Comparison of ENCODE assay signal across 10 mouse cellular contexts in the genomic region with DNA sequence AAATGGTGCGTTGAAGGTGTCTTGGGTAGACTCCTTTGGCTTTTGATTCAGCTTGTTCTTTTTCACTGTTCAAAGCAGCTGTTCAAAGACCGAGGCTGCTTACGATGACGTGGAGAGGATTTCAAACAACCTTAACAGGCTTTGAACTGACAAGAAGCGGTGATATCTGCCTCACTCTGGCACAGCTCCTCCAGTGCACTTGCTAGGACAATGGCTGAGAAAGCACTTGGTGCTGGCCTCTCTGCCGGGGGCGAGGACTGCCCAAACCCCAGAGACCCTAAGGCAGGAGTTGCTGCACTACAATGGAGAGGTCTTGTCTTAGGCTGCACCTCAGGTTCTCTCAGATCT. TPM values are rescaled to one million over a fixed set of nuclear protein-coding genes. Genes with fewer than 3 reads are reported as not detected.
DNase-seq lines count a peak whose midpoint lies in the region; ATAC-seq and TF ChIP-seq lines count a peak whose summit lies in the region.
"Had no signal": no experiment of that assay in that cellular context is flagged by ENCODE, and none has a peak within 500 bp of the region (broad histone marks: within the 10 kb centered on the region; RNA-seq: fewer than 3 reads in every experiment).

No protein-coding gene starts in this region.

- no peaks in the 10 kb centered on the region for H3K36me3 ChIP-seq in intestine, embryonic 14.5 days (ENCODE audit: control insufficient read depth, insufficient read depth, low read length)
- no peaks in the 10 kb centered on the region for H3K36me3 ChIP-seq in intestine, postnatal 0 days (ENCODE audit: control insufficient read depth, insufficient read depth)
- H3K36me3 ChIP-seq in embryonic facial prominence, embryonic 14.5 days (ENCODE audit: control insufficient read depth, insufficient read depth, low read length) = no peaks in the 10 kb centered on the region
- H3K36me3 ChIP-seq in limb, embryonic 10.5 days = no peaks in the 10 kb centered on the region
- no peaks in the 10 kb centered on the region for H3K36me3 ChIP-seq in neural tube, embryonic 13.5 days
- H3K36me3 ChIP-seq in kidney, embryonic 16.5 days (ENCODE audit: insufficient read depth, low read length) = no peaks in the 10 kb centered on the region
- H3K36me3 ChIP-seq: stomach, embryonic 15.5 days had no signal

- H3K4me1 ChIP-seq in intestine, embryonic 14.5 days (replicated peaks; ENCODE audit: control insufficient read depth, insufficient read depth, low read length) = peaks cover 14% of the 10 kb centered on the region; the same call in 1 of the 2 replicates
- no peaks in the 10 kb centered on the region; the same call in none of the 2 replicates for H3K4me1 ChIP-seq in intestine, postnatal 0 days (replicated peaks; ENCODE audit: control insufficient read depth, insufficient read depth, low read length)
- peaks cover 9% of the 10 kb centered on the region; the same call in 1 of the 2 replicates for H3K4me1 ChIP-seq in embryonic facial prominence, embryonic 14.5 days (ENCODE audit: control insufficient read depth, insufficient read depth, low read length)
- peaks cover 53% of the 10 kb centered on the region for H3K4me1 ChIP-seq in limb, embryonic 10.5 days
- H3K4me1 ChIP-seq in neural tube, embryonic 13.5 days (replicated peaks) = peaks cover 53% of the 10 kb centered on the region
- peaks cover 39% of the 10 kb centered on the region for H3K4me1 ChIP-seq in kidney, embryonic 16.5 days (ENCODE audit: insufficient read depth, low read length)

- H3K4me3 ChIP-seq in intestine, embryonic 14.5 days (ENCODE audit: low read depth, low read length) = 0 out of 2 replicates have a peak overlapping the region, but pooled peaks have one; percentile 1
- no peak overlapping the region for H3K4me3 ChIP-seq in intestine, postnatal 0 days (ENCODE audit: low read depth, low read length)
- H3K4me3 ChIP-seq in embryonic facial prominence, embryonic 14.5 days (ENCODE audit: low read depth, low read length) = peak overlapping the region; percentile 19; the same call in 1 of the 2 replicates
- H3K4me3 ChIP-seq in limb, embryonic 10.5 days = no peak overlapping the region
- H3K4me3 ChIP-seq in neural tube, embryonic 13.5 days = peak overlapping the region; percentile 87
- H3K4me3 ChIP-seq in kidney, embryonic 16.5 days (ENCODE audit: low read length) = no peak overlapping the region
- H3K4me3 ChIP-seq: stomach, embryonic 15.5 days had no signal

- no peaks in the 10 kb centered on the region for H3K9me3 ChIP-seq in intestine, embryonic 14.5 days (ENCODE audit: control insufficient read depth, low read length)
- H3K9me3 ChIP-seq in intestine, postnatal 0 days (ENCODE audit: control insufficient read depth) = no peaks in the 10 kb centered on the region
- H3K9me3 ChIP-seq in embryonic facial prominence, embryonic 14.5 days (ENCODE audit: control insufficient read depth, low read length) = no peaks in the 10 kb centered on the region
- no peaks in the 10 kb centered on the region for H3K9me3 ChIP-seq in limb, embryonic 10.5 days (replicated peaks)
- H3K9me3 ChIP-seq in neural tube, embryonic 13.5 days = no peaks in the 10 kb centered on the region
- no peaks in the 10 kb centered on the region for H3K9me3 ChIP-seq in kidney, embryonic 16.5 days (ENCODE audit: low read length)
- H3K9me3 ChIP-seq: stomach, embryonic 15.5 days had no signal

- peaks cover 99% of the 10 kb centered on the region for H3K27me3 ChIP-seq in intestine, embryonic 14.5 days (replicated peaks; ENCODE audit: control insufficient read depth, insufficient read depth, low read length)
- H3K27me3 ChIP-seq in intestine, postnatal 0 days (replicated peaks; ENCODE audit: control insufficient read depth, insufficient read depth, low read length) = peaks cover 91% of the 10 kb centered on the region
- H3K27me3 ChIP-seq in embryonic facial prominence, embryonic 14.5 days (replicated peaks; ENCODE audit: control insufficient read depth, insufficient read depth, low read length) = peaks cover 99% of the 10 kb centered on the region
- peaks cover 100% of the 10 kb centered on the region for H3K27me3 ChIP-seq in limb, embryonic 10.5 days (ENCODE audit: low read depth, poor library complexity, severe bottlenecking)
- peaks cover 28% of the 10 kb centered on the region; the same call in 1 of the 2 replicates for H3K27me3 ChIP-seq in neural tube, embryonic 13.5 days
- peaks cover 94% of the 10 kb centered on the region for H3K27me3 ChIP-seq in kidney, embryonic 16.5 days (ENCODE audit: insufficient read depth, low read length)

- TF ChIP-seq CTCF in intestine, postnatal 0 days (IDR thresholded peaks at IDR 0.05; ENCODE audit: low read depth) = no peak

- H3K27ac ChIP-seq in intestine, embryonic 14.5 days (ENCODE audit: low read depth) = no peak overlapping the region
- no peak overlapping the region for H3K27ac ChIP-seq in intestine, postnatal 0 days (ENCODE audit: low read depth, low read length)
- no peak overlapping the region for H3K27ac ChIP-seq in embryonic facial prominence, embryonic 14.5 days (replicated peaks; ENCODE audit: low read depth, low read length)
- no peak overlapping the region for H3K27ac ChIP-seq in limb, embryonic 10.5 days
- peak overlapping the region; percentile 98 for H3K27ac ChIP-seq in neural tube, embryonic 13.5 days (replicated peaks)
- H3K27ac ChIP-seq in kidney, embryonic 16.5 days (ENCODE audit: low read length) = no peak overlapping the region
- H3K27ac ChIP-seq: stomach, embryonic 15.5 days had no signal

- no peak for ATAC-seq in intestine, embryonic 14.5 days (replicated peaks; ENCODE audit: low FRiP score, low TSS enrichment, low read depth)
- no peak for ATAC-seq in intestine, postnatal 0 days
- no peak for ATAC-seq in embryonic facial prominence, embryonic 14.5 days (ENCODE audit: low read depth)
- ATAC-seq in neural tube, embryonic 13.5 days (ENCODE audit: low read depth) = no peak
- ATAC-seq in kidney, embryonic 16.5 days (ENCODE audit: low FRiP score, low TSS enrichment) = no peak
- no peak for ATAC-seq in megakaryocyte-erythroid progenitor cell, adult 5-6 weeks (replicated peaks; ENCODE audit: low FRiP score, low TSS enrichment, poor library complexity, severe bottlenecking)

- no peak overlapping the region for H3K9ac ChIP-seq in intestine, embryonic 14.5 days (ENCODE audit: low read length)
- no peak overlapping the region for H3K9ac ChIP-seq in intestine, postnatal 0 days (ENCODE audit: low read depth, low read length)
- H3K9ac ChIP-seq in embryonic facial prominence, embryonic 14.5 days (ENCODE audit: low read depth, low read length) = no peak overlapping the region
- peak overlapping the region; percentile 85 for H3K9ac ChIP-seq in neural tube, embryonic 13.5 days
- H3K9ac ChIP-seq in kidney, embryonic 16.5 days (replicated peaks; ENCODE audit: low read length) = no peak overlapping the region
- H3K9ac ChIP-seq: stomach, embryonic 15.5 days had no signal

- peak; percentile 62 for DNase-seq in intestine, embryonic 14.5 days (ENCODE audit: low spot score)
- no peak for DNase-seq in embryonic facial prominence, embryonic 14.5 days (ENCODE audit: low spot score)
- DNase-seq in limb, embryonic 10.5 days (ENCODE audit: low spot score) = peak; percentile 55
- no peak for DNase-seq in cerebellum, adult 9-10 months
- DNase-seq: lung, postnatal 14 days had no signal

- no peak overlapping the region for H3K4me2 ChIP-seq in intestine, embryonic 14.5 days (ENCODE audit: low read length)
- no peak overlapping the region for H3K4me2 ChIP-seq in intestine, postnatal 0 days (replicated peaks; ENCODE audit: low read depth)
- peak overlapping the region; percentile 40; the same call in 1 of the 2 replicates for H3K4me2 ChIP-seq in embryonic facial prominence, embryonic 14.5 days (ENCODE audit: low read depth, low read length)
- peak overlapping the region; percentile 97 for H3K4me2 ChIP-seq in neural tube, embryonic 13.5 days
- H3K4me2 ChIP-seq in kidney, embryonic 16.5 days (replicated peaks; ENCODE audit: low read depth, low read length) = no peak overlapping the region
- H3K4me2 ChIP-seq: stomach, embryonic 15.5 days had no signal

- WGBS in intestine, embryonic 14.5 days = 0% methylated on average over 7 of the region's 7 CpGs
- WGBS in intestine, postnatal 0 days = 1% methylated on average over 7 of the region's 7 CpGs
- under 1% methylated on average over 7 of the region's 7 CpGs for WGBS in embryonic facial prominence, embryonic 14.5 days
- 1% methylated on average over 7 of the region's 7 CpGs for WGBS in limb, embryonic 10.5 days
- under 1% methylated on average over 7 of the region's 7 CpGs for whole genome bisulfite sequencing in neural tube, embryonic 13.5 days
- WGBS in kidney, embryonic 16.5 days = under 1% methylated on average over 7 of the region's 7 CpGs

RNA-seq across cellular contexts. Expression of gene Pou3f2, which starts 3.6 kb away (rescaled TPM):
- not detected in 2 replicates for polyA plus RNA-seq in intestine, embryonic 14.5 days (2014; fragmentation: Nextera tagmentation; extraction: Ambion mirVana)
- not detected in 2 replicates for polyA plus RNA-seq in intestine, postnatal 0 days (2015; fragmentation: Nextera tagmentation; extraction: Ambion mirVana)
- polyA plus RNA-seq in embryonic facial prominence, embryonic 14.5 days (2014; fragmentation: Nextera tagmentation; extraction: Ambion mirVana) = 0.13 and 0.17 TPM in 2 replicates
- 0.13 and 0.15 TPM in 2 replicates for polyA plus RNA-seq in limb, embryonic 10.5 days (2016; fragmentation: Nextera tagmentation; extraction: Ambion mirVana)
- 20.8 and 25.0 TPM in 2 replicates for polyA plus RNA-seq in neural tube, embryonic 13.5 days (2015; fragmentation: Nextera tagmentation; extraction: Ambion mirVana)
- 0.02 and 0.06 TPM in 2 replicates for polyA plus RNA-seq in kidney, embryonic 16.5 days (2015; fragmentation: Nextera tagmentation; extraction: Ambion mirVana)
- total RNA-seq in megakaryocyte-erythroid progenitor cell, adult 5-6 weeks (2014; fragmentation: Nextera tagmentation) = not detected in 2 replicates
- total RNA-seq in megakaryocyte-erythroid progenitor cell, adult 5-6 weeks (2017) = not detected in 2 replicates

Comparison
In these comparisons a context has a peak if more than half of its experiments do, and no peak if none do; other contexts are left out.
1. H3K4me3 ChIP-seq: peak in intestine, embryonic 14.5 days (single experiment), embryonic facial prominence, embryonic 14.5 days (single experiment) and neural tube, embryonic 13.5 days (single experiment); none in intestine, postnatal 0 days (single experiment), limb, embryonic 10.5 days (single experiment) and kidney, embryonic 16.5 days (single experiment).
2. DNase-seq: peak in intestine, embryonic 14.5 days (single experiment) and limb, embryonic 10.5 days (single experiment); none in embryonic facial prominence, embryonic 14.5 days (single experiment) and cerebellum, adult 9-10 months (single experiment).
3. H3K4me2 ChIP-seq: peak in embryonic facial prominence, embryonic 14.5 days (single experiment) and neural tube, embryonic 13.5 days (single experiment); none in intestine, embryonic 14.5 days (single experiment), intestine, postnatal 0 days (single experiment) and kidney, embryonic 16.5 days (single experiment).
4. RNA of gene Pou3f2, which starts 3.6 kb away (polyA plus RNA-seq): 20.8 to 25.0 TPM in neural tube, embryonic 13.5 days; 0.13 to 0.17 TPM in embryonic facial prominence, embryonic 14.5 days, 0.13 to 0.15 TPM in limb, embryonic 10.5 days, 0.02 to 0.06 TPM in kidney, embryonic 16.5 days, not detected in intestine, embryonic 14.5 days and not detected in intestine, postnatal 0 days; every median in the first group is over 10 times any median in the second.